Mouse (Mus musculus): ENCODE measurements around the gene Ankrd50. TPM values are rescaled to one million over a fixed set of nuclear protein-coding genes. Genes with fewer than 3 reads are reported as not detected.
A peak's percentile ranks its signal among the peaks of the same experiment; 100 is the strongest.

Gene Ankrd50
- polyA plus RNA-seq, 1 experiment from 2014 or later = 9.8 TPM

DNA sequence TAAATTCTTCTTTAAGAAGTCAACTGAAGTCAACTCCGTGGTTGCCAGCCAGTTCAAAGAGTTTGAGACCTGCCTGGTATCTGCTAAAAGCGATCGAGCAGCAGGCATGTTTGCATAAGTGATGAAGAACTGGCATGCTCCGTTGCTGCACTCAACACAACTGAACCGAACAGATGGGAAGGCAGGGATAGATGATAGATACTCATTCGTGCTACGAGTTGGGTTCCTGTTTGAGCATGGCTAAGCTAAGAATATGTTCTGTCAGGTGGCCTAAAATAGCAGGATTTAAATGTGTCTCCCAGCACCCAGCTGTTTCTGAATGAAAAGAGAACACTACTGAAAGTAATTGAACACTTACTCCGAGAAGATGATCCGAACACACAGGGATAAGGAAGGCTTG is 38.1 kb downstream of the Ankrd50 start:
- H3K4me3 ChIP-seq (ENCODE audit: low read depth, low read length) = no peak overlapping the region
- H3K27ac ChIP-seq (replicated peaks) = no peak overlapping the region
- no peaks in the 10 kb centered on the region for H3K27me3 ChIP-seq (ENCODE audit: control insufficient read depth, insufficient read depth, low read length)
- no peak for ATAC-seq (ENCODE audit: low FRiP score, low TSS enrichment)
- no peak overlapping the region for H3K9ac ChIP-seq (ENCODE audit: low read length)
- no peak overlapping the region for H3K4me2 ChIP-seq (replicated peaks; ENCODE audit: low read depth)
- TF ChIP-seq CTCF (IDR thresholded peaks at IDR 0.05; ENCODE audit: low read depth) = no peak
- TF ChIP-seq EP300 (optimal IDR thresholded peaks at IDR 0.05) = no peak
- no peaks in the 10 kb centered on the region for H3K9me3 ChIP-seq (ENCODE audit: control insufficient read depth, low read length)
- DNase-seq (ENCODE audit: low spot score) = no peak
- WGBS = 81% methylated on average over 9 of the region's 9 CpGs
- H3K4me1 ChIP-seq (replicated peaks; ENCODE audit: control insufficient read depth, insufficient read depth) = no peaks in the 10 kb centered on the region
- peaks cover 7% of the 10 kb centered on the region for H3K36me3 ChIP-seq (ENCODE audit: control insufficient read depth, insufficient read depth, low read length)

GRCm38 (mm10) chr3:38443875-38444274 is 40.8 kb downstream of the Ankrd50 start:
- Histone ChIP-seq H3K9me3 (ENCODE audit: control insufficient read depth, low read length) (no peaks in the 10 kb centered on the region), H3K27ac (replicated peaks) (no peak overlapping the region), H3K4me1 (replicated peaks; ENCODE audit: control insufficient read depth, insufficient read depth) (no peaks in the 10 kb centered on the region), H3K9ac (ENCODE audit: low read length) (no peak overlapping the region), H3K27me3 (ENCODE audit: control insufficient read depth, insufficient read depth, low read length) (no peaks in the 10 kb centered on the region), H3K4me2 (replicated peaks; ENCODE audit: low read depth) (no peak overlapping the region), H3K4me3 (ENCODE audit: low read depth, low read length) (no peak overlapping the region), H3K36me3 (ENCODE audit: control insufficient read depth, insufficient read depth, low read length) (no peaks in the 10 kb centered on the region)
- ATAC-seq (ENCODE audit: low FRiP score, low TSS enrichment) = no peak
- DNase-seq (ENCODE audit: low spot score) = no peak
- 55% methylated on average over 4 of the region's 4 CpGs for WGBS
- TF ChIP-seq CTCF (IDR thresholded peaks at IDR 0.05; ENCODE audit: low read depth) (no peak), EP300 (optimal IDR thresholded peaks at IDR 0.05) (no peak)

GRCm38 (mm10) chr3:38440564-38440991 is 44.1 kb downstream of the Ankrd50 start:
- Histone ChIP-seq H3K36me3 (ENCODE audit: control insufficient read depth, insufficient read depth, low read length) (no peaks in the 10 kb centered on the region), H3K9me3 (ENCODE audit: control insufficient read depth, low read length) (no peaks in the 10 kb centered on the region), H3K4me3 (ENCODE audit: low read depth, low read length) (no peak overlapping the region), H3K4me2 (replicated peaks; ENCODE audit: low read depth) (no peak overlapping the region), H3K27ac (replicated peaks) (no peak overlapping the region), H3K4me1 (replicated peaks; ENCODE audit: control insufficient read depth, insufficient read depth) (no peaks in the 10 kb centered on the region), H3K9ac (ENCODE audit: low read length) (no peak overlapping the region), H3K27me3 (ENCODE audit: control insufficient read depth, insufficient read depth, low read length) (no peaks in the 10 kb centered on the region)
- no peak for DNase-seq (ENCODE audit: low spot score)
- no peak for ATAC-seq (ENCODE audit: low FRiP score, low TSS enrichment)
- WGBS = 76% methylated on average over 7 of the region's 7 CpGs
- TF ChIP-seq EP300 (optimal IDR thresholded peaks at IDR 0.05) (no peak), CTCF (IDR thresholded peaks at IDR 0.05; ENCODE audit: low read depth) (no peak)

- no peak for DNase-seq (ENCODE audit: low spot score)
- 71% methylated on average over 3 of the region's 3 CpGs for WGBS
- H3K4me3 ChIP-seq (ENCODE audit: low read depth, low read length) = no peak overlapping the region
- H3K9me3 ChIP-seq (ENCODE audit: control insufficient read depth, low read length) = no peaks in the 10 kb centered on the region
- TF ChIP-seq CTCF (IDR thresholded peaks at IDR 0.05; ENCODE audit: low read depth) = no peak
- TF ChIP-seq EP300 (optimal IDR thresholded peaks at IDR 0.05) = no peak
- 0 out of 2 replicates have a peak, but pooled peaks have one; percentile 49 for ATAC-seq (ENCODE audit: low FRiP score, low TSS enrichment)
- H3K27me3 ChIP-seq (ENCODE audit: control insufficient read depth, insufficient read depth, low read length) = no peaks in the 10 kb centered on the region
- no peak overlapping the region for H3K27ac ChIP-seq (replicated peaks)
- H3K4me2 ChIP-seq (replicated peaks; ENCODE audit: low read depth) = no peak overlapping the region
- H3K36me3 ChIP-seq (ENCODE audit: control insufficient read depth, insufficient read depth, low read length) = no peaks in the 10 kb centered on the region
- no peak overlapping the region for H3K9ac ChIP-seq (ENCODE audit: low read length)
- H3K4me1 ChIP-seq (replicated peaks; ENCODE audit: control insufficient read depth, insufficient read depth) = no peaks in the 10 kb centered on the region
Observed at GRCm38 (mm10) chr3:38436596-38436995, 48.0 kb downstream of the Ankrd50 start.

DNA sequence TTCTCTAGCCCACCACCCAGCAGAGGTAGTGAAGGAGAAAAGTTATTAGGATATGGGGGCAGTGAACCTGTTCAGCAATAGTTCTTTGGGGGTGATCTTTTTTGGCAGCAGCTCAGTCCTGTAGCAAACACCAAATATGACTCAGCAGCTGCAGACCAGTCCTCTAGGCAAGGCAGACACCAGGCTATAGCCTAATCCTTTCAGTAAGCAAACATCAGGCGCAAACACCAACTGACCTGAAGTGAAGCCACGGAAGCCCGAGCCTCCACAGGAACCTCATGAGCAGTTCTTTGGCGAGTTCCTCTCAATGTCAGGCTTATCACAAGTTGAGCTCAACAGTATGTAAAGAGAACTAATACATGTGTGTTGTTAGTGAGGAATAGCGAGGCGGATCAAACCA is 48.8 kb downstream of the Ankrd50 start:
- Histone ChIP-seq H3K4me1 (replicated peaks; ENCODE audit: control insufficient read depth, insufficient read depth) (no peaks in the 10 kb centered on the region), H3K9ac (ENCODE audit: low read length) (no peak overlapping the region), H3K9me3 (ENCODE audit: control insufficient read depth, low read length) (no peaks in the 10 kb centered on the region), H3K4me2 (replicated peaks; ENCODE audit: low read depth) (no peak overlapping the region), H3K27me3 (ENCODE audit: control insufficient read depth, insufficient read depth, low read length) (no peaks in the 10 kb centered on the region), H3K27ac (replicated peaks) (no peak overlapping the region), H3K36me3 (ENCODE audit: control insufficient read depth, insufficient read depth, low read length) (no peaks in the 10 kb centered on the region), H3K4me3 (ENCODE audit: low read depth, low read length) (no peak overlapping the region)
- no peak for DNase-seq (ENCODE audit: low spot score)
- peak; percentile 75; the same call in 1 of the 2 replicates for ATAC-seq (ENCODE audit: low FRiP score, low TSS enrichment)
- 62% methylated on average over 6 of the region's 6 CpGs for WGBS
- TF ChIP-seq EP300 (optimal IDR thresholded peaks at IDR 0.05) = no peak
- no peak for TF ChIP-seq CTCF (IDR thresholded peaks at IDR 0.05; ENCODE audit: low read depth)

GRCm38 (mm10) chr3:38434486-38434885 is 50.2 kb downstream of the Ankrd50 start:
- Histone ChIP-seq H3K4me2 (replicated peaks; ENCODE audit: low read depth) (no peak overlapping the region), H3K27me3 (ENCODE audit: control insufficient read depth, insufficient read depth, low read length) (no peaks in the 10 kb centered on the region), H3K9ac (ENCODE audit: low read length) (no peak overlapping the region), H3K4me1 (replicated peaks; ENCODE audit: control insufficient read depth, insufficient read depth) (no peaks in the 10 kb centered on the region), H3K9me3 (ENCODE audit: control insufficient read depth, low read length) (no peaks in the 10 kb centered on the region), H3K36me3 (ENCODE audit: control insufficient read depth, insufficient read depth, low read length) (no peaks in the 10 kb centered on the region), H3K4me3 (ENCODE audit: low read depth, low read length) (no peak overlapping the region), H3K27ac (replicated peaks) (no peak overlapping the region)
- ATAC-seq (ENCODE audit: low FRiP score, low TSS enrichment) (no peak), DNase-seq (ENCODE audit: low spot score) (no peak)
- TF ChIP-seq EP300 (optimal IDR thresholded peaks at IDR 0.05) = no peak
- no peak for TF ChIP-seq CTCF (IDR thresholded peaks at IDR 0.05; ENCODE audit: low read depth)
- WGBS = 90% methylated on average over 2 of the region's 2 CpGs
